Mouse (Mus musculus): Measurements from ENCODE around the gene Spata21.

DNA sequence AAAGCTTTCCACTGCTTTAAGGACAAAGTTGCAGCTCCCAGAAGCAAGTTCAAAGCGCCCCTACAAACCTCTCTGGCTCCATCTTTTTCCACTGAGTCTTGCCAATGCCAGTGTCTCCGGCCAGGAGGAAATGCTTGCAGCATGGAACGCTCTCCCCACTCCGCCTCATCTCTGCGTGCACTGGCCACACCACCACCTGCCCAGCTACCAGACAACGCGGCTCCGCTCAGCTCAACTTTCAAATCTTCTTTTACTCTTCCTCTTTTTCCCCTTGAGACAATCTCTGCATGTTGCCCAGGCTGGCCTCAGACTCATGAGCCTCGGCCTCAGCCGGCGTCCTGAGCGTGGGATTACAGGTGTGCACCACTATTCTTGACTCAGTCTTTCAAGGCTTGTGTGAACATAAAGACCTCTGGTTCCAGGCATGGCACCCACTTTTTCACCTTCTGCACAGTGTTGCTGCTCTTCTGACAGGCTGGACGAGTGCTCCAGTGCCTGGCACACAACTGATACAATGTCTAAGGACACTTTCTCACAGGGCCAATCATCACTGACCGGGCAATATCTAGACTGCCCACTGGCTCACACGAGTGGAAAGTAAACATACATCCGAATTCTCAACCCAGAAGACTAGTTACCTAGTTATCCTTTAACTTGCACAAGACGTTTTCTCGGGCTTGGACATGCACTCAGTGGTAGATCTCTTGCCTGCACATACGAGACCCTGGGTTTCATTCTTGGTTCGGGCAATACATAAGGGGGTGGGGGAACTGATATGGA is 46.8 kb downstream of the Spata21 start:
- TF ChIP-seq FOSL1 (IDR thresholded peaks at IDR 0.05; ENCODE audit: insufficient read depth, low read length, poor library complexity, severe bottlenecking), result no peak
- TF ChIP-seq CTCF (IDR thresholded peaks at IDR 0.05; ENCODE audit: control insufficient read depth, insufficient read depth, insufficient read length), result no peak
- no peak for TF ChIP-seq USF1 (IDR thresholded peaks at IDR 0.05; ENCODE audit: low read depth)
- TF ChIP-seq CEBPB (IDR thresholded peaks at IDR 0.05; ENCODE audit: low read depth), result no peak

Measured in C2C12 (cell line).